Mouse (Mus musculus) stomach, embryonic 15.5 days (tissue): ENCODE measurements around the gene Ppip5k2. TPM values are rescaled to one million over a fixed set of nuclear protein-coding genes. Genes with fewer than 3 reads are reported as not detected.

Experiments used
- ATAC-seq: fragments of 200-750 bp; cut with Nextera tagmentation; 2 replicates; pipeline ENCODE4 v1.8.0; 2017; ENCODE audit warnings: low read depth, moderate number of reproducible peaks, moderate TSS enrichment; ENCODE audit not compliant: insufficient read depth, low FRiP score
- H3K27ac ChIP-seq: fragments of 300-500 bp; sonication (generic); 2 replicates; pipeline ENCODE4 v1.5.1; 2015; ENCODE audit warnings: mild to moderate bottlenecking, inconsistent platforms
- H3K27me3 ChIP-seq: fragments of 300-500 bp; sonication (generic); replicated peaks from 2 replicates; pipeline ENCODE4 v1.6.1; 2015; ENCODE audit warnings: inconsistent platforms
- H3K36me3 ChIP-seq: fragments of 300-500 bp; sonication (generic); 2 replicates; pipeline ENCODE4 v1.6.1; 2015; ENCODE audit warnings: inconsistent platforms
- H3K4me1 ChIP-seq: fragments of 300-500 bp; sonication (generic); 2 replicates; pipeline ENCODE4 v1.6.1; 2015; ENCODE audit warnings: inconsistent platforms
- H3K4me2 ChIP-seq: fragments of 300-500 bp; sonication (generic); 2 replicates; pipeline ENCODE4 v1.6.1; 2015; ENCODE audit warnings: mild to moderate bottlenecking, inconsistent platforms
- H3K4me3 ChIP-seq: fragments of 300-500 bp; sonication (generic); replicated peaks from 2 replicates; pipeline ENCODE4 v1.5.1; 2015; ENCODE audit warnings: inconsistent platforms
- H3K9ac ChIP-seq: fragments of 300-500 bp; sonication (generic); 2 replicates; pipeline ENCODE4 v1.6.1; 2015; ENCODE audit warnings: inconsistent platforms
- H3K9me3 ChIP-seq: fragments of 300-500 bp; sonication (generic); 2 replicates; pipeline ENCODE4 v1.6.1; 2016; ENCODE audit warnings: inconsistent platforms
- WGBS: fragments of 180-500 bp; shearing (Covaris S2); methylation state at CpG from one replicate; pipeline ENCODE4 v1.1.7; 2015; 5-methylcytosine and 5-hydroxymethylcytosine counted together
- polyA plus RNA-seq: library from polyadenylated mRNA; unstranded; fragments of >200 nt; fragmentation: Nextera tagmentation; extraction: Ambion mirVana; gene quantifications from 2 replicates; pipeline ENCODE4 v1.2.1, GENCODE M21; 2015

Gene Ppip5k2
- polyA plus RNA-seq, 1 experiment from 2014 or later, result 28.1 TPM

DNA sequence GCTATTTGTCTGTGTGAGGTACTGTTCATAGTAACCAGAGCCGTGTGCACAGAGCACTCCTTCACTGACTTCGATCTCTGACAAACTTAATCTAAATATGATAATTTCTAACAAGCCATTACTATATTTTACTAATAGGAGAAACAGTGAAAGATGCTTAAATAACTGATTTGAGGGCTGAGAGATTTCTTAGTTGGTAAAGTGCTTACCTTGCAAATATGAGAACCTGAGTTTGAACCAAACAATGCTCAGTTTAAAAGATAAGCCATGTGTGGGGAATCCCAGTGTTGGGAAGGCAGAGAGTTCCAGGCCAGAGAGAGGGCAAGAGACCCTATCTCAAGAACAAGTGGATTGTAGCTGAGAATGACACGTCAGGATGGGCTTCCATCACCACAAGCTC lies 22.0 kb downstream of the Ppip5k2 start:
- no peak overlapping the region for H3K4me3 ChIP-seq
- H3K36me3 ChIP-seq, result peaks cover 4% of the 10 kb centered on the region; the same call in 1 of the 2 replicates
- H3K27ac ChIP-seq, result no peak overlapping the region
- no peak overlapping the region for H3K9ac ChIP-seq
- no peak for ATAC-seq
- H3K9me3 ChIP-seq, result no peaks in the 10 kb centered on the region
- H3K27me3 ChIP-seq, result no peaks in the 10 kb centered on the region
- no peak overlapping the region for H3K4me2 ChIP-seq
- WGBS, result 87% methylated on average over 3 of the region's 3 CpGs
- no peaks in the 10 kb centered on the region for H3K4me1 ChIP-seq

DNA sequence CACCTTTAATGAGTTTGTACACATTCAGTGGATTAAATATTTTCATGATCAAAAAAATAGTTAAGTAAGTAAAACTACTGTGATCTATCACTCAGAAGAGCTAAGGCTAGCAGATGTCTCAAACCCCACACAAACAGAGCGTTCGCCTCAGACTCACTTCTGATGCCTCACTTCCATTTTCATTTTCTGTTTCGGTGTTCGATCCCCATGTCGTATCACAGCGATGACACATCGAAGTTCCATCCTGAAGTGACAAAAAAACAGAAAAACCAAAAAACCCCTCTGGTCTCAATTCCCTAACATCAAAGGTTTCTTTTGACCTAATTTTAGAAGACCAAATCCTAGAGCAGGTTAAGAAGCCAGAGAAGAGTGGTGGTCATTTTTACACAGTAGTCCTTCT lies 23.9 kb downstream of the Ppip5k2 start:
- Histone ChIP-seq H3K4me1 (no peaks in the 10 kb centered on the region), H3K36me3 (0 out of 2 replicates have a peak, but pooled peaks cover 4% of the 10 kb centered on the region), H3K27me3 (no peaks in the 10 kb centered on the region), H3K9ac (no peak overlapping the region), H3K4me3 (no peak overlapping the region), H3K9me3 (no peaks in the 10 kb centered on the region), H3K4me2 (no peak overlapping the region), H3K27ac (no peak overlapping the region)
- 94% methylated on average over 7 of the region's 7 CpGs for WGBS
- ATAC-seq, result no peak

DNA sequence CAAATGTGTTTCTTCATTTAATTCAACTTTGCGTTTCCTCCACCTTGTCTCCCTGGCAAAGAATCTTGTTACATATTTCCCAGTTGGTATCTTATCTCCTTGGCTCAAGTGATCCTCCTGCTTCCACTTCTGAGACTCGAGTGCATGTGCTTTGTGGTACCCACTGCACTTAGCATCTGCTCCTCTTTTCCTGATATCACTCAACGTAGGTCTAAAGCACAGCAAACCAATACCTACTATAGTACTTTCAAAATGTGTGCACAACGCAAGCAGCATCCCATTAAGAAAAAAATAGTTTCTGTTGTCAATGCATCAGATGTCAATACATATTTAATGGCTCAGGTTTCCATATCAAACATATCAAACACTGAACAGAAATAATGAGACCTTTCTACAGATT lies 24.5 kb downstream of the Ppip5k2 start:
- H3K4me3 ChIP-seq, result no peak overlapping the region
- H3K36me3 ChIP-seq, result peaks cover 6% of the 10 kb centered on the region; the same call in 1 of the 2 replicates
- H3K4me1 ChIP-seq, result no peaks in the 10 kb centered on the region
- ATAC-seq, result no peak
- no peaks in the 10 kb centered on the region for H3K27me3 ChIP-seq
- 85% methylated on average over 4 of the region's 4 CpGs for WGBS
- no peak overlapping the region for H3K9ac ChIP-seq
- no peaks in the 10 kb centered on the region for H3K9me3 ChIP-seq
- no peak overlapping the region for H3K4me2 ChIP-seq
- no peak overlapping the region for H3K27ac ChIP-seq

GRCm38 (mm10) chr1:97743063-97743462 lies 27.1 kb downstream of the Ppip5k2 start:
- Histone ChIP-seq H3K4me2 (no peak overlapping the region), H3K4me3 (no peak overlapping the region), H3K27me3 (no peaks in the 10 kb centered on the region), H3K36me3 (peaks cover 15% of the 10 kb centered on the region; the same call in 1 of the 2 replicates), H3K4me1 (no peaks in the 10 kb centered on the region), H3K27ac (no peak overlapping the region), H3K9ac (no peak overlapping the region), H3K9me3 (no peaks in the 10 kb centered on the region)
- WGBS, result 87% methylated on average over 1 of the region's 1 CpGs
- no peak for ATAC-seq

DNA sequence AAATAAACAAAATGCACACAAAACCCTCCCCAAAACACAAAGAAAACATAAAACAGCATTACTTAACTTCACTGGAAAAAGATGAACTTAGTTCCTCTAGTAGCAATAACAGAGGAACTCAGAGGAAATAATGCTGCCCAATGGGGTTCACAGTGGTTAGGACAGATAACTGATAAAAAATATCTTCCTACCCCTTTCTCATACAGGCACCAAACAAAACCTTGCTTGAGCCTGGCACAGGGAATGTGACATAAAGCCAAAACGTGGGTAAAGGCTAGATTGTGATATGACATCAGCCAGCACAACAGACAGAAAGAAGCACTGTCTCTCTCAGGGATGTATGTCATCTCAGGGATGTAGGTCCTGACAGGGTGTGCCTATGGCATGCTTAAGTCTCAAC lies 40.9 kb downstream of the Ppip5k2 start:
- no peak for ATAC-seq

DNA sequence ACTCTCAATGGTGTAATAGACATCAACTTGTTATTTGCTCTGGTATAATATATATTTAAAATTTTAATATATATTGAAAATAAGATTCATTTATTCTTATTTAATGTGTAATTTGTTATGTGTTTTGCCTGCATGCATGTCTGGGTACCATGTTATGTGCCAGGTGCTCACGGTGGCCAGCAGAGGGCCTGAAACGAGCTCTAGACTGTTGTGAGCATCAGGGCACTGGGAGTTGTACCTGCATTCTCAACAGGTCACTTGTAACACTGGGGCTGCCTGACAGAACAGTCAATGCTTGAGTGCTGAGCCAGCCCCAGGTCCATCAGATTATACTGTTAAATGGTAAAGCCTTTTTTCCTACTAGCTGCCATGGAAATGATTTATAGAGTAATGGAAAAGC lies 43.5 kb downstream of the Ppip5k2 start:
- H3K36me3 ChIP-seq, result peaks cover 14% of the 10 kb centered on the region
- 0 out of 2 replicates have a peak, but pooled peaks have one; percentile 35 for ATAC-seq
- no peak overlapping the region for H3K4me3 ChIP-seq
- WGBS, result 72% methylated on average over 2 of the region's 2 CpGs
- H3K27ac ChIP-seq, result no peak overlapping the region
- H3K9ac ChIP-seq, result no peak overlapping the region
- H3K9me3 ChIP-seq, result no peaks in the 10 kb centered on the region
- no peaks in the 10 kb centered on the region for H3K4me1 ChIP-seq
- H3K4me2 ChIP-seq, result no peak overlapping the region
- H3K27me3 ChIP-seq, result no peaks in the 10 kb centered on the region

More for the DNA sequence above, 40.9 kb downstream of the Ppip5k2 start:
- Histone ChIP-seq H3K9me3 (no peaks in the 10 kb centered on the region), H3K36me3 (peaks cover 10% of the 10 kb centered on the region; the same call in 1 of the 2 replicates), H3K4me1 (no peaks in the 10 kb centered on the region), H3K9ac (no peak overlapping the region), H3K4me3 (no peak overlapping the region), H3K27ac (no peak overlapping the region), H3K27me3 (no peaks in the 10 kb centered on the region), H3K4me2 (no peak overlapping the region)
- whole genome bisulfite sequencing, result 52% methylated on average over 1 of the region's 1 CpGs

DNA sequence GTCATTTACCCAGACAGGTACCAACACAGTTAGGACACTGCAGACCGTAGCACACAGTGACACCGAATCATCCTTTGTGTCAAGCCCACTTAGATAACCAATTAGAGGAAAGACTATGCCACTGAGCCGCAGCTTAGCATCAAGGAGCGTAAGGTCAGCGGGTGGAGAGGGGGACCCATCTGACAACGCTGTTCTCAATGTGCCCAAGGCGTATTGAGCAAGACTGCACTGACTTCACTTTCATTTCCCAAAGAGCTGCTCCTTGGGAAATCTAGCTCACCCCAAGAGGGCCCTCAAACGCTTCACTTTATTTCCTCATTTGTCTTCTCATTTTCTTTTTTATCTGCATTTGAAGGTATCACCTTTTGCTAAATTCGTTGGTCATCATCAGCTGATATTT lies 51.8 kb downstream of the Ppip5k2 start:
- H3K27ac ChIP-seq, result no peak overlapping the region
- WGBS, result 87% methylated on average over 9 of the region's 9 CpGs
- no peak overlapping the region for H3K9ac ChIP-seq
- no peaks in the 10 kb centered on the region for H3K9me3 ChIP-seq
- no peaks in the 10 kb centered on the region for H3K4me1 ChIP-seq
- no peak for ATAC-seq
- H3K27me3 ChIP-seq, result no peaks in the 10 kb centered on the region
- H3K4me3 ChIP-seq, result no peak overlapping the region
- H3K36me3 ChIP-seq, result peaks cover 16% of the 10 kb centered on the region
- no peak overlapping the region for H3K4me2 ChIP-seq

GRCm38 (mm10) chr1:97714334-97714868 lies 55.8 kb downstream of the Ppip5k2 start:
- no peak overlapping the region for H3K27ac ChIP-seq
- 80% methylated on average over 11 of the region's 11 CpGs for WGBS

DNA sequence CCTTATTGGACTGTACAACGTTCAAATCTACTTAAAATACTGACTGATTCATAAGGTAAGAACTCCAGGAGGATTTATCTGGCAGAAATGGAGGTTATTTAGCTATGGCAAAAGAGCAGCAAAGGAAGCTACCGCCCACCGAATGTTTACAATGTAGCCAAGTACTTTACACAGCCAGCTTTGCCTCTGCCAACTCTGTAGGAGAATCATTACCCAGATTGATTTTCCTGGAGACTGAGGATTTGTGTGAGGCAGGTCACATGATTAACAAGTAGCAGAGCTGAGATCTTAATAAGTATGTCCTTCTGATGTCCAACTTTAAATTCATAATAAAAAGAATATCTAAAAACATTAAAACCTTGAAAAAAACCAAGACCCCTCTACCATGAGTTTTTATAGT lies 59.7 kb downstream of the Ppip5k2 start:
- H3K27me3 ChIP-seq, result no peaks in the 10 kb centered on the region

More at GRCm38 (mm10) chr1:97714334-97714868, 55.8 kb downstream of the Ppip5k2 start:
- Histone ChIP-seq H3K9ac (no peak overlapping the region), H3K27me3 (no peaks in the 10 kb centered on the region), H3K4me2 (no peak overlapping the region), H3K9me3 (no peaks in the 10 kb centered on the region), H3K4me3 (no peak overlapping the region), H3K4me1 (no peaks in the 10 kb centered on the region), H3K36me3 (peaks cover 7% of the 10 kb centered on the region; the same call in 1 of the 2 replicates)
- no peak for ATAC-seq

GRCm38 (mm10) chr1:97705389-97705788 lies 64.8 kb downstream of the Ppip5k2 start:
- H3K4me3 ChIP-seq, result no peak overlapping the region
- no peak overlapping the region for H3K4me2 ChIP-seq
- no peak overlapping the region for H3K27ac ChIP-seq
- no peaks in the 10 kb centered on the region for H3K9me3 ChIP-seq
- H3K27me3 ChIP-seq, result no peaks in the 10 kb centered on the region
- no peak overlapping the region for H3K9ac ChIP-seq
- no peaks in the 10 kb centered on the region for H3K4me1 ChIP-seq
- peaks cover 12% of the 10 kb centered on the region; the same call in 1 of the 2 replicates for H3K36me3 ChIP-seq
- ATAC-seq, result no peak

More for the DNA sequence above, 59.7 kb downstream of the Ppip5k2 start:
- Histone ChIP-seq H3K36me3 (0 out of 2 replicates have a peak, but pooled peaks cover 10% of the 10 kb centered on the region), H3K9ac (no peak overlapping the region), H3K4me2 (no peak overlapping the region), H3K9me3 (no peaks in the 10 kb centered on the region), H3K4me3 (no peak overlapping the region), H3K4me1 (no peaks in the 10 kb centered on the region), H3K27ac (no peak overlapping the region)
- no peak for ATAC-seq
- 64% methylated on average over 3 of the region's 3 CpGs for WGBS

DNA sequence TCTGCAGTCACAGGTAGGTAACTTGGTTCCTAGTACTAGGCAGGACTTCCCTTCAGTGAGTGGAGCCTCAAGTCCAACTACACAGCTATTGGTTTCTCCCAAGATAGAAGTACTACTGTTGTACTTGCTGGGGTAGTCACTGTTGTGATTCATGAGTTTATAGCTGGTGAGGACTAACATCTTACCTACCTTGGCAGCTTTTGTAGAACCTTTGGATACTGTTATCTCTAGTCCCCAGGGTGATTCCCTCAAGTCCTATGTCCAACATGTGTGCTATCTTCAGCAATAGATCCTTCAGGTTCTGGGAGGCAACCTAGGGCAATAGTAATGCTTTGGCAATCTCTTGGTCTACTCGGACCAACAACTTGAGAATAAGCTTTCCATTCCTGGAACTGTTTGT lies 65.6 kb downstream of the Ppip5k2 start:
- H3K9ac ChIP-seq, result no peak overlapping the region
- no peaks in the 10 kb centered on the region for H3K9me3 ChIP-seq
- no peak overlapping the region for H3K4me3 ChIP-seq
- no peaks in the 10 kb centered on the region for H3K27me3 ChIP-seq
- H3K36me3 ChIP-seq, result peaks cover 12% of the 10 kb centered on the region; the same call in 1 of the 2 replicates
- H3K4me1 ChIP-seq, result no peaks in the 10 kb centered on the region
- H3K27ac ChIP-seq, result no peak overlapping the region
- H3K4me2 ChIP-seq, result no peak overlapping the region
- 91% methylated on average over 1 of the region's 1 CpGs for WGBS
- ATAC-seq, result no peak

GRCm38 (mm10) chr1:97698956-97699570 lies 71.1 kb downstream of the Ppip5k2 start:
- no peaks in the 10 kb centered on the region for H3K9me3 ChIP-seq
- no peak overlapping the region for H3K4me2 ChIP-seq
- no peak overlapping the region for H3K27ac ChIP-seq
- ATAC-seq, result peak; percentile 56; the same call in 1 of the 2 replicates
- no peak overlapping the region for H3K9ac ChIP-seq
- no peaks in the 10 kb centered on the region for H3K4me1 ChIP-seq
- no peaks in the 10 kb centered on the region for H3K36me3 ChIP-seq
- H3K27me3 ChIP-seq, result no peaks in the 10 kb centered on the region
- 11% methylated on average over 11 of the region's 11 CpGs for WGBS
- H3K4me3 ChIP-seq, result no peak overlapping the region
